Mouse (Mus musculus): ENCODE data around the gene Pdgfb. TPM values are rescaled to one million over a fixed set of nuclear protein-coding genes. Genes with fewer than 3 reads are reported as not detected.

Pdgfb gene
- polyA plus RNA-seq, 1 experiment from 2014 or later: 4.7 TPM

- H3K9ac ChIP-seq (replicated peaks; ENCODE audit: low read length): no peak overlapping the region
- H3K9me3 ChIP-seq (ENCODE audit: control insufficient read depth, low read length): no peaks in the 10 kb centered on the region
- no peaks in the 10 kb centered on the region for H3K36me3 ChIP-seq (ENCODE audit: control insufficient read depth, insufficient read depth, low read length)
- H3K27me3 ChIP-seq (ENCODE audit: control insufficient read depth, insufficient read depth, low read length): no peaks in the 10 kb centered on the region; the same call in 1 of the 2 replicates
- no peak for ATAC-seq (ENCODE audit: low FRiP score, low TSS enrichment)
- H3K4me2 ChIP-seq (ENCODE audit: low read length): no peak overlapping the region
- no peak for DNase-seq
- H3K4me3 ChIP-seq (replicated peaks; ENCODE audit: low read depth, low read length): no peak overlapping the region
- no peak overlapping the region for H3K27ac ChIP-seq (replicated peaks; ENCODE audit: low read depth, low read length)
- 67% methylated on average over 8 of the region's 8 CpGs for WGBS
- H3K4me1 ChIP-seq (ENCODE audit: control insufficient read depth, insufficient read depth, low read length): no peaks in the 10 kb centered on the region
These were observed 38.7 kb upstream of the Pdgfb start for GRCm38 (mm10) chr15:80053381-80054033.

GRCm38 (mm10) chr15:80051782-80052181 is 37.0 kb upstream of the Pdgfb start:
- no peaks in the 10 kb centered on the region for H3K4me1 ChIP-seq (ENCODE audit: control insufficient read depth, insufficient read depth, low read length)
- no peak overlapping the region for H3K4me3 ChIP-seq (replicated peaks; ENCODE audit: low read depth, low read length)
- no peaks in the 10 kb centered on the region; the same call in 1 of the 2 replicates for H3K27me3 ChIP-seq (ENCODE audit: control insufficient read depth, insufficient read depth, low read length)
- no peak overlapping the region for H3K9ac ChIP-seq (replicated peaks; ENCODE audit: low read length)
- 91% methylated on average over 9 of the region's 9 CpGs for WGBS
- DNase-seq (no peak), ATAC-seq (ENCODE audit: low FRiP score, low TSS enrichment) (no peak)
- H3K9me3 ChIP-seq (ENCODE audit: control insufficient read depth, low read length): no peaks in the 10 kb centered on the region
- H3K27ac ChIP-seq (replicated peaks; ENCODE audit: low read depth, low read length): no peak overlapping the region
- no peak overlapping the region for H3K4me2 ChIP-seq (ENCODE audit: low read length)
- no peaks in the 10 kb centered on the region for H3K36me3 ChIP-seq (ENCODE audit: control insufficient read depth, insufficient read depth, low read length)

DNA sequence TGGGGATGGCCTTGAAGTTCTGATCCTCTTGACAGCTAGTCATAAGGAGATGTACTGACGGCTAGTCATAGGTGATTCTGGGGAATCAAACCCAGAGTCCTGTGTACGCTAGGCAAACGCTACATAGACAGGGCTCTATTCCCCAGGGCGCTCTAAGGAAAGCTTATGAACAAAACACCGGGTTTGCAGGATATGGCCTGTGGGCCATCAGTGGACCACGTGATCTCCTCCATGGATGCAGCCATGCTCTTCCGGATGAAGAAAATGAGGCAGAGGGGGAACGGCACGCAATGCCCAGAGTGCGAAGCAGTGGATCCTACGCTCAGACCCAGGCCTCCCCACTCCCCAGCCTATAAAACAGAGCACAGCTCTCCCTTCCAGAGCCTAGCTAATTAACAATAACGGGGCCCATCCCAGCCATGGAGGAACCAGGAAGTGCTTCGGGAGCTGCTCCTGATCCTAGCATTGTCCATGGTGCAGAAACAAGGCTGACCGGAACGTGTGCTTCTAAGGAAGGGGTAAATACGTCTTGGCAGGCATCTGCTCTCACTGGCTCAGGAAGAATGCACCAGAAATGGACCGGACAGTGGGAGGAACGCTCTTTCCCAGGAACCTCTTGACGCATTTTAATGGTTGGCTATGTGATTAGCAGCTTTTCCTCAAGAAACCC is 36.5 kb upstream of the Pdgfb start:
- H3K27me3 ChIP-seq (ENCODE audit: control insufficient read depth, insufficient read depth, low read length): no peaks in the 10 kb centered on the region; the same call in 1 of the 2 replicates
- DNase-seq (no peak), ATAC-seq (ENCODE audit: low FRiP score, low TSS enrichment) (no peak)
- H3K36me3 ChIP-seq (ENCODE audit: control insufficient read depth, insufficient read depth, low read length): no peaks in the 10 kb centered on the region
- no peak overlapping the region for H3K9ac ChIP-seq (replicated peaks; ENCODE audit: low read length)
- H3K27ac ChIP-seq (replicated peaks; ENCODE audit: low read depth, low read length): no peak overlapping the region
- no peak overlapping the region for H3K4me3 ChIP-seq (replicated peaks; ENCODE audit: low read depth, low read length)
- WGBS: 81% methylated on average over 19 of the region's 19 CpGs
- H3K9me3 ChIP-seq (ENCODE audit: control insufficient read depth, low read length): no peaks in the 10 kb centered on the region
- no peaks in the 10 kb centered on the region for H3K4me1 ChIP-seq (ENCODE audit: control insufficient read depth, insufficient read depth, low read length)
- no peak overlapping the region for H3K4me2 ChIP-seq (ENCODE audit: low read length)

DNA sequence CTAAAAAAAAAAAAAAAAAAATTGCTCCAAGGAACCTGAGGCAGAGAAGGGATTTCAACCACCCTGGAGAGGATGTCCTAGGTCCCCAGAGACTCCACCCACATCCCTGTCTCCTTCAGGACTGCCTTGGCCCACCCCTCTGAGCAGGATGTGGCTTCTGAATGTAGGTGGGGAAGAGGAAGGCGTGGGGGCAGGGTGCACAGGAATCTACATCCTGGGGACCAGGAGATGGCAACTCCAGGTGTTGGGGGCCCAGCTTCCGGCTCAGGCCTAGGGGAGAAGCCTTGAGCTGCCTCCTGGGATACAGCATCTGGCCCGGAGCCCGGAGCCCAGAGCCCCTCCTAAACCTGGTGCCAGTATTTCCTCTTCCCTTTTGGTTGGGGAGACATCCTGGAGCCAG is 35.3 kb upstream of the Pdgfb start:
- ATAC-seq (ENCODE audit: low FRiP score, low TSS enrichment) (no peak), DNase-seq (no peak)
- Histone ChIP-seq H3K36me3 (ENCODE audit: control insufficient read depth, insufficient read depth, low read length) (no peaks in the 10 kb centered on the region), H3K27me3 (ENCODE audit: control insufficient read depth, insufficient read depth, low read length) (no peaks in the 10 kb centered on the region; the same call in 1 of the 2 replicates), H3K4me2 (ENCODE audit: low read length) (no peak overlapping the region), H3K9me3 (ENCODE audit: control insufficient read depth, low read length) (no peaks in the 10 kb centered on the region), H3K4me1 (ENCODE audit: control insufficient read depth, insufficient read depth, low read length) (no peaks in the 10 kb centered on the region), H3K27ac (replicated peaks; ENCODE audit: low read depth, low read length) (no peak overlapping the region), H3K9ac (replicated peaks; ENCODE audit: low read length) (no peak overlapping the region), H3K4me3 (replicated peaks; ENCODE audit: low read depth, low read length) (no peak overlapping the region)
- 77% methylated on average over 4 of the region's 4 CpGs for WGBS

DNA sequence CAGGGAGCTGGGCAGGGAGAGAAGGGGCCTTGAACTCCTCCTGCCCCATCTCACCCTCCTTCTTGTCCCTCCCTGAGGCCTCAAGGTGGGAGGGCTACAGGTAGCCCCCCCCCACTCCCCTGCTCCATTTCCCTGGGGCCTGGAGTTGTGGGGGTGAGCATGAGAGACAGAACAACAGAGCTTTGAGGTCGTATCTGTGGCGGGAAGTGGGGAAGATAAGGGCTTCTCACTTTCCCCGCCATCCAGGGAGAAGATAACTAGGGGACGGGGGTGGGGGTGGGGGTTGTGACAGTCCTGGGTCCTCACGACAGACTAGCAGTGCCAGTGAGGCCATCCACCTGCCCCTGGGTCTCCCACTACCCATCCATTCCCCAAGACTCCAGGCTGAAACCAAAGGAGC is 33.2 kb upstream of the Pdgfb start:
- WGBS: 71% methylated on average over 5 of the region's 5 CpGs
- Histone ChIP-seq H3K36me3 (ENCODE audit: control insufficient read depth, insufficient read depth, low read length) (no peaks in the 10 kb centered on the region), H3K27ac (replicated peaks; ENCODE audit: low read depth, low read length) (no peak overlapping the region), H3K4me3 (replicated peaks; ENCODE audit: low read depth, low read length) (no peak overlapping the region), H3K27me3 (ENCODE audit: control insufficient read depth, insufficient read depth, low read length) (no peaks in the 10 kb centered on the region; the same call in 1 of the 2 replicates), H3K9ac (replicated peaks; ENCODE audit: low read length) (no peak overlapping the region), H3K4me1 (ENCODE audit: control insufficient read depth, insufficient read depth, low read length) (no peaks in the 10 kb centered on the region), H3K4me2 (ENCODE audit: low read length) (no peak overlapping the region), H3K9me3 (ENCODE audit: control insufficient read depth, low read length) (no peaks in the 10 kb centered on the region)
- ATAC-seq (ENCODE audit: low FRiP score, low TSS enrichment) (no peak), DNase-seq (no peak)

DNA sequence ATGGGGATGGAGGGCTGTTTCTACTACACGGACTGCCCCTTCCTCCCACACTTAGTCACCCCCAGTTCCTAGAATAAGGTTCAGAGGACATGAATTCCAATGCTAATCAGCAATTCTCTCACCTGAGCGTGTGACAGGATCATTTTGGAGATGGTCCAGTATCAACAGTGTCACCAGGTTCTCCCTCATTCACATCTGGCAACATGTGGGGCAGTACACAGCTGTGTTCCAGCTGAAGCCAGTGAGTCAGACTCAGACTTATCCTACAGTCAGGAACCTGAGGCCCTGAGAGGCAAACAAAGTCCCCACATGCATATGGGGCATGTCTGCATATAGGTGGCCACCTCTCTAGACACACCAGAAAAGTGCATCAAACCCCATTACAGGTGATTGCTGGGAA is 32.5 kb upstream of the Pdgfb start:
- Histone ChIP-seq H3K27ac (replicated peaks; ENCODE audit: low read depth, low read length) (no peak overlapping the region), H3K4me1 (ENCODE audit: control insufficient read depth, insufficient read depth, low read length) (no peaks in the 10 kb centered on the region), H3K9ac (replicated peaks; ENCODE audit: low read length) (no peak overlapping the region), H3K4me2 (ENCODE audit: low read length) (no peak overlapping the region), H3K27me3 (ENCODE audit: control insufficient read depth, insufficient read depth, low read length) (no peaks in the 10 kb centered on the region; the same call in 1 of the 2 replicates), H3K4me3 (replicated peaks; ENCODE audit: low read depth, low read length) (no peak overlapping the region), H3K9me3 (ENCODE audit: control insufficient read depth, low read length) (no peaks in the 10 kb centered on the region), H3K36me3 (ENCODE audit: control insufficient read depth, insufficient read depth, low read length) (no peaks in the 10 kb centered on the region)
- ATAC-seq (ENCODE audit: low FRiP score, low TSS enrichment) (no peak), DNase-seq (no peak)
- WGBS: 71% methylated on average over 2 of the region's 2 CpGs

GRCm38 (mm10) chr15:80045749-80046148 is 31.0 kb upstream of the Pdgfb start:
- WGBS: 97% methylated on average over 2 of the region's 2 CpGs
- ATAC-seq (ENCODE audit: low FRiP score, low TSS enrichment): no peak
- no peak overlapping the region for H3K9ac ChIP-seq (replicated peaks; ENCODE audit: low read length)

GRCm38 (mm10) chr15:80044249-80044648 is 29.5 kb upstream of the Pdgfb start:
- no peak overlapping the region for H3K9ac ChIP-seq (replicated peaks; ENCODE audit: low read length)
- no peak overlapping the region for H3K4me2 ChIP-seq (ENCODE audit: low read length)
- ATAC-seq (ENCODE audit: low FRiP score, low TSS enrichment) (no peak), DNase-seq (no peak)
- H3K4me1 ChIP-seq (ENCODE audit: control insufficient read depth, insufficient read depth, low read length): no peaks in the 10 kb centered on the region
- no peaks in the 10 kb centered on the region for H3K9me3 ChIP-seq (ENCODE audit: control insufficient read depth, low read length)
- H3K27ac ChIP-seq (replicated peaks; ENCODE audit: low read depth, low read length): no peak overlapping the region
- H3K27me3 ChIP-seq (ENCODE audit: control insufficient read depth, insufficient read depth, low read length): no peaks in the 10 kb centered on the region
- no peak overlapping the region for H3K4me3 ChIP-seq (replicated peaks; ENCODE audit: low read depth, low read length)
- 92% methylated on average over 10 of the region's 10 CpGs for WGBS
- no peaks in the 10 kb centered on the region for H3K36me3 ChIP-seq (ENCODE audit: control insufficient read depth, insufficient read depth, low read length)

More at GRCm38 (mm10) chr15:80045749-80046148, 31.0 kb upstream of the Pdgfb start:
- no peaks in the 10 kb centered on the region for H3K9me3 ChIP-seq (ENCODE audit: control insufficient read depth, low read length)
- no peaks in the 10 kb centered on the region for H3K4me1 ChIP-seq (ENCODE audit: control insufficient read depth, insufficient read depth, low read length)
- no peaks in the 10 kb centered on the region; the same call in 1 of the 2 replicates for H3K27me3 ChIP-seq (ENCODE audit: control insufficient read depth, insufficient read depth, low read length)
- DNase-seq: no peak
- no peak overlapping the region for H3K4me2 ChIP-seq (ENCODE audit: low read length)
- no peak overlapping the region for H3K27ac ChIP-seq (replicated peaks; ENCODE audit: low read depth, low read length)
- H3K4me3 ChIP-seq (replicated peaks; ENCODE audit: low read depth, low read length): no peak overlapping the region
- H3K36me3 ChIP-seq (ENCODE audit: control insufficient read depth, insufficient read depth, low read length): no peaks in the 10 kb centered on the region

- no peak overlapping the region for H3K4me2 ChIP-seq (ENCODE audit: low read length)
- no peak for ATAC-seq (ENCODE audit: low FRiP score, low TSS enrichment)
These were observed 27.4 kb upstream of the Pdgfb start for GRCm38 (mm10) chr15:80042152-80042551.

More at GRCm38 (mm10) chr15:80042152-80042551, 27.4 kb upstream of the Pdgfb start:
- Histone ChIP-seq H3K27ac (replicated peaks; ENCODE audit: low read depth, low read length) (no peak overlapping the region), H3K4me1 (ENCODE audit: control insufficient read depth, insufficient read depth, low read length) (no peaks in the 10 kb centered on the region), H3K9ac (replicated peaks; ENCODE audit: low read length) (no peak overlapping the region), H3K36me3 (ENCODE audit: control insufficient read depth, insufficient read depth, low read length) (no peaks in the 10 kb centered on the region), H3K27me3 (ENCODE audit: control insufficient read depth, insufficient read depth, low read length) (no peaks in the 10 kb centered on the region), H3K4me3 (replicated peaks; ENCODE audit: low read depth, low read length) (no peak overlapping the region), H3K9me3 (ENCODE audit: control insufficient read depth, low read length) (no peaks in the 10 kb centered on the region)
- WGBS: 70% methylated on average over 4 of the region's 4 CpGs
- no peak for DNase-seq

Measured in midbrain, embryonic 14.5 days (tissue).